Mouse (Mus musculus) embryonic fibroblast, embryonic 13.5 days (primary cell): ENCODE data around the gene Trim41.
A peak's percentile ranks its signal among the peaks of the same experiment; 100 is the strongest.

Experiments used
- CTCF ChIP-seq: IDR thresholded peaks from 2 replicates; pipeline ENCODE4 v1.5.1; 2011; ENCODE audit warnings: mild to moderate bottlenecking, control low read depth, low read length, moderate library complexity, borderline replicate concordance; ENCODE audit not compliant: insufficient read depth
- POLR2A ChIP-seq: IDR thresholded peaks from 2 replicates; pipeline ENCODE4 v1.6.1; 2011; ENCODE audit warnings: low read depth, mild to moderate bottlenecking, control low read depth, low read length, moderate library complexity

DNA sequence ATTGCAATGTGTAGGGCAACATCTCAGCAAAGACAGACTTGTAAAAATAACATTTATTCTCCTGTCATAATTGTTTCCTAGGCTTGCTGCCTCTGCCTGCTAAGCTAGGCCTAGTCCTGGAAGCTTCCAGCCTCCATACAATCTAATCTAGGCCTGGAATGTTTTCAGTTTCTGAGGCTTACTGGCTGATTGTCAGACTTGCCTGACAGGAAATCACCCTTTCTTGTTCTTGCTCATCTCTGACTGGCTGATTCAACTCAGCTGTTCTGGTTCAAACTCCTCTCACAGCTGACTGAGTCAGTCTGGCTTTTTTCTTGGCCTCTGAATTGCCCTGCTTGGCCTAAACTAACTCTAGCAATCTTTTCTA, 3.1 kb upstream of the Trim41 start:
- no peak for TF ChIP-seq CTCF
- TF ChIP-seq POLR2A = 0 out of 2 replicates have a peak, but pooled peaks have one; percentile 4
